Mouse (Mus musculus) intestine, embryonic 16.5 days (tissue): ENCODE results near the gene B130006D01Rik. TPM values are rescaled to one million over a fixed set of nuclear protein-coding genes. Genes with fewer than 3 reads are reported as not detected.
A peak's percentile ranks its signal among the peaks of the same experiment; 100 is the strongest.

ENCODE experiments used
- ATAC-seq: fragments of 200-750 bp; cut with Nextera tagmentation; 2 replicates; pipeline ENCODE4 v1.8.0; 2017; ENCODE audit warnings: moderate TSS enrichment, moderate library complexity
- H3K27ac ChIP-seq: fragments of 300-500 bp; sonication (generic); 2 replicates; pipeline ENCODE4 v1.5.1; 2014; ENCODE audit warnings: mild to moderate bottlenecking, low read length
- H3K27me3 ChIP-seq: fragments of 300-500 bp; sonication (generic); replicated peaks from 2 replicates; pipeline ENCODE4 v1.6.1; 2014; ENCODE audit warnings: low read length, control low read depth, mixed read lengths; ENCODE audit not compliant: control insufficient read depth, insufficient read depth
- H3K36me3 ChIP-seq: fragments of 300-500 bp; sonication (generic); 2 replicates; pipeline ENCODE4 v1.6.1; 2014; ENCODE audit warnings: low read length, control low read depth; ENCODE audit not compliant: control insufficient read depth, insufficient read depth
- H3K4me1 ChIP-seq: fragments of 300-500 bp; sonication (generic); 2 replicates; pipeline ENCODE4 v1.6.1; 2014; ENCODE audit warnings: low read length, control low read depth, mixed read lengths; ENCODE audit not compliant: control insufficient read depth, insufficient read depth
- H3K4me2 ChIP-seq: fragments of 300-500 bp; sonication (generic); 2 replicates; pipeline ENCODE4 v1.6.1; 2014; ENCODE audit warnings: low read depth, low read length, control low read depth
- H3K4me3 ChIP-seq: fragments of 300-500 bp; sonication (generic); 2 replicates; pipeline ENCODE4 v1.5.1; 2014; ENCODE audit warnings: mild to moderate bottlenecking, low read length
- H3K9ac ChIP-seq: fragments of 300-500 bp; sonication (generic); 2 replicates; pipeline ENCODE4 v1.6.1; 2014; ENCODE audit warnings: low read depth, low read length
- H3K9me3 ChIP-seq: fragments of 300-500 bp; sonication (generic); 2 replicates; pipeline ENCODE4 v1.6.1; 2016; ENCODE audit warnings: low read length, control low read depth; ENCODE audit not compliant: control insufficient read depth
- WGBS: fragments of 180-500 bp; shearing (Covaris S2); extraction: QIAGEN DNeasy Blood & Tissue Kit; methylation state at CpG from one replicate; pipeline ENCODE4 v1.1.7; 2014; 5-methylcytosine and 5-hydroxymethylcytosine counted together
- polyA plus RNA-seq: library from polyadenylated mRNA; unstranded; fragments of >200 nt; fragmentation: Nextera tagmentation; extraction: Ambion mirVana; gene quantifications from 2 replicates; pipeline ENCODE4 v1.2.1, GENCODE M21; 2015

B130006D01Rik gene
- polyA plus RNA-seq, 1 experiment from 2014 or later: 0.92 TPM

DNA sequence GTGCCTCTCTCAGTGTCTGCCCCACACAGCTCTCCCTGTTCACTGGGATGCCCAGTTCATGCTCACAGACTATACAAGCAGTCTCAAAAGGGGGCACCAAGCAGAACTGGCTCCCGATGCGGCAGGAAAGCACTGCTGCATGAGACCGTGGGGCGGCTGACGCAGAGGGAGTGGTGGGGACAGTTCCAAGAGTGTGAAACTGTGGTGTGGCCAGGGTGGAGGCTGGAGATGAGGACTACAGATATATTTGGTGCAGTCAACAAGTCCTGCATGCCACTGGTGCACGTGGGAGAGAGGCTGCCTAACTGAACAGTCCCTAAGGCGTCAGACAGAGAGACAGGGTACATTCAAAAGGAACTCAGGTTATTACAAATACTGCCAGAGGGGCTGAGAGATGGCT, 34.4 kb upstream of the B130006D01Rik start:
- Histone ChIP-seq H3K4me2 (no peak overlapping the region), H3K27me3 (no peaks in the 10 kb centered on the region), H3K36me3 (no peaks in the 10 kb centered on the region), H3K9me3 (no peaks in the 10 kb centered on the region), H3K9ac (0 out of 2 replicates have a peak overlapping the region, but pooled peaks have one; percentile 37), H3K27ac (0 out of 2 replicates have a peak overlapping the region, but pooled peaks have one; percentile 6), H3K4me1 (peaks cover 10% of the 10 kb centered on the region), H3K4me3 (no peak overlapping the region)
- ATAC-seq: peak; percentile 40; the same call in 1 of the 2 replicates
- 61% methylated on average over 7 of the region's 7 CpGs for WGBS

DNA sequence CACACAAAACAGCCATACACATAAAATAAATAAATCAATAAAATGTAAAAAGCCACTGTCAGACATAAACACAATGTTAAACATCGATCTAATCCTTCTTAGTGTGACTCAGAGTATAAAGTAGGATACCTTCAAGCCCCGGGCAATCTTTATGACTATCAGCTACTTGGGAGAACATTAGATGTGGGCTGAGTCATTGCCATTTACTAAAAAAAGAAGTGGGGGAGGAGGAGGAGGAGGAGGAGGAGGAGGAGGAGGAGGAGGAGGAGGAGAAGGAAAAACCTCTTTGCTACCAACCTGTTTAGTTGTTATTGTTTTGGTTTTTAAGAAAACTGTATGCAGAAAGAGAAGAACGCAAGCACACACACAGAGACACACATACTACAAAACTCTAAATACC, 33.8 kb upstream of the B130006D01Rik start:
- Histone ChIP-seq H3K9ac (no peak overlapping the region), H3K9me3 (no peaks in the 10 kb centered on the region), H3K4me2 (no peak overlapping the region), H3K27ac (no peak overlapping the region), H3K4me1 (peaks cover 10% of the 10 kb centered on the region), H3K4me3 (no peak overlapping the region), H3K27me3 (no peaks in the 10 kb centered on the region), H3K36me3 (no peaks in the 10 kb centered on the region)
- 68% methylated on average over 3 of the region's 3 CpGs for WGBS
- no peak for ATAC-seq

DNA sequence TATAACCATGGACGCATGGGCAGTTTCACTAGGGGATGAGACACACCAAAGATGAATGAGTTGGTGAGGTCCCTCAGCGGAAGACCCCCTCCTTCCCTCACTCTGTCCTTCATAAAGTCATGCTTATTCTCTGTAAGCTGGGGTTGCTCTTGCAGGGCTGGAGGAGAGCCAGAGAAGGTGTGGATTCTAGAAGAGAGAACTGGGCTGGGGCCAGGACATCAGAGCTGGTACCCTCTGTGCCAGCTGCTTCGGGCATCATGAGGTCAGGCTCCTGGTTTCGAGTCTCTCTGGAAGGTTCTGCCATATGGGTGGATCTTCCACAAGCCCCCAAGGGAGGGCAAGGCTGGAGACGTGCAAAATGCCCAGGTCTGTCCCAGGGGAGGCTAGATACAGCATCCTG, 24.8 kb upstream of the B130006D01Rik start:
- Histone ChIP-seq H3K9ac (no peak overlapping the region), H3K4me3 (no peak overlapping the region), H3K4me2 (no peak overlapping the region), H3K27ac (no peak overlapping the region), H3K36me3 (no peaks in the 10 kb centered on the region), H3K27me3 (no peaks in the 10 kb centered on the region), H3K4me1 (no peaks in the 10 kb centered on the region), H3K9me3 (no peaks in the 10 kb centered on the region)
- ATAC-seq: no peak
- 76% methylated on average over 5 of the region's 5 CpGs for WGBS

DNA sequence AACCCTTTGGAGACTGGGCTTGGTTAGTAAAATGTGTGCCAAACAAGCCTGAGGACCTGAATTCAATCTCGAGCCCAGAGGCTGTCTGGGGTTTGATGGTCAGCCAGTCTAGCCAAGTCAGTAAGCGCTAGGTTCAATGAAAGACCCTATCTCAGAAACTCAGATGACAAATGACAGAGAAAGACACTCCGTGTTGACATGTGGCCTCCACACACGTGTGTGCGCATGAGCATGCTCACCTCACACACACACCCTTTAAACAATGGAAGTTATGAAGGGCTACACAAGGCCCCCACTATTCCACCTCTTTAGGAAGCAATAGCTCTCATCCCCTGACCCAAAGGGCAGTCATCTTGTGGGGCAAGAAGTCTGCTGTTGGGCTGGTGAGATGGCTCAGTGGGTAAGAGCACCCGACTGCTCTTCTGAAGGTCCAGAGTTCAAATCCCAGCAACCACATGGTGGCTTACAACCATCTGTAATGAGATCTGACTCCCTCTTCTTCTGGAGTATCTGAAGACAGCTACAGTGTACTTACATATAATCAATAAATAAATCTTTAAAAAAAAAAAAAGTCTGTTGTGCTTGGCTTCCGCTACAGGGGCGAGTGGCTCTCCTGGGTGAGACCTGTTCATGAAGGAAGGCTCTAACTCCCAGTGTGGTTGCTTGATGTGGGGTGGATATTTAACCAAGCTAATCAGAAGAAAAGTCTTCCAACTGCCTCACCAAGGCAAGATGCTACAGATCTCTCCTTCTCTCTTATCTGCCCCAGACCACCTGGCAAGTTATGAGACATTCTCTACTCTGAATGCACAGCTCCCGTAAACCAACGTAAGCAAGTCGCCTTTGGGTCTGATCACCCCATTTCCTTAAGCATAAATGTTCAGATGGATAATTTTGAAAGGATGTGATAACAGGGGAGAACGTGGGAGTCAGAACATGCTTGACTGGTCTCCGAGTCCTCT, 22.3 kb upstream of the B130006D01Rik start:
- H3K4me3 ChIP-seq: no peak overlapping the region
- no peak for ATAC-seq
- 88% methylated on average over 13 of the region's 13 CpGs for WGBS

DNA sequence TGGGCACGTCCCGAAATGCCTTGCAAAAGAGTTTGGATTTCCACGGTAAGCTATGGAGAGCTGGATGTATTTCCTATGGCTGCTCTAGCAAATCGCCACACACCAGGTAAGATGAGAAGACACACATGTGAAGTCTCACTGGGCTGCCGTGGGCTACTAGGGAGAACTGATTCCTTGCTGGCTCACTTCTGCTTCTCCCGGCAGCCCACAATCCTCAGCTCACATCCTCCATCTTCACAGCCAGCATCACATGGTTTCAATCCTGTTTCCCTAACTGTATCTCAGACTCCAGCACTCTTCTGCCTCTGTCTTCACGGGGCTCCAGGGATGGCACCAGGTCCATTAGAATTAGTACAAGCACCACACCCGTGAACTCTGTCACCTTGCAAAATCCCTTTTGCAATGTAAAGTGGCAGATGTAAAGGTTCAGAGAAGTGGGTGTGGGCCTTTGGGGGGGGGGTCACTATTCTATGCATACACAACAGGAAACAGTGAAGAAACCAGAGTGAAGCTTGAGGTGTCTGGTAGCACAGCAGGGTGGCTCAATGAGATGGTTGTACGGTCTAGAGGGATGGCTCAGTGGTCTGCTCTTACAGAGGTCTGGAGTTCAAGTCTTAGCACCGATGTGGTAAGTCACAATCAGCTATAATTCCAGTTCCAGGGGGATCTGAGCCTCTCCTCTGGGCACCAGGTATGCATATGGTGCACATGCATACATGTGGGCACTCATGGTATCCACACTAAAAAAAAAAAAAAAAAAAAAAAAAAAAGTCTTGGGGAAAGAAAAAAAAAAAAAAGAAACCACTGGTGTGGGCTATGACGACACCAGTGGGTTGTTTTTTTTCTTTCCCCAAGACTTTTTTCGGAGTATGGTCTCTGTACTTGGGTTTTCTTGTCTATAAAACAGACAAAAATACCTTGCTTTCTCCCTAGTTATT, 19.1 kb upstream of the B130006D01Rik start:
- no peak for ATAC-seq
- no peaks in the 10 kb centered on the region for H3K27me3 ChIP-seq
- no peak overlapping the region for H3K4me2 ChIP-seq
- no peaks in the 10 kb centered on the region for H3K4me1 ChIP-seq
- H3K9me3 ChIP-seq: no peaks in the 10 kb centered on the region
- H3K4me3 ChIP-seq: no peak overlapping the region
- H3K36me3 ChIP-seq: no peaks in the 10 kb centered on the region
- H3K9ac ChIP-seq: no peak overlapping the region
- no peak overlapping the region for H3K27ac ChIP-seq
- WGBS: 87% methylated on average over 12 of the region's 12 CpGs

More for the DNA sequence above, 22.3 kb upstream of the B130006D01Rik start:
- no peak overlapping the region for H3K4me2 ChIP-seq
- no peak overlapping the region for H3K9ac ChIP-seq
- H3K36me3 ChIP-seq: no peaks in the 10 kb centered on the region
- H3K9me3 ChIP-seq: no peaks in the 10 kb centered on the region
- no peaks in the 10 kb centered on the region for H3K27me3 ChIP-seq
- no peaks in the 10 kb centered on the region for H3K4me1 ChIP-seq
- H3K27ac ChIP-seq: no peak overlapping the region

DNA sequence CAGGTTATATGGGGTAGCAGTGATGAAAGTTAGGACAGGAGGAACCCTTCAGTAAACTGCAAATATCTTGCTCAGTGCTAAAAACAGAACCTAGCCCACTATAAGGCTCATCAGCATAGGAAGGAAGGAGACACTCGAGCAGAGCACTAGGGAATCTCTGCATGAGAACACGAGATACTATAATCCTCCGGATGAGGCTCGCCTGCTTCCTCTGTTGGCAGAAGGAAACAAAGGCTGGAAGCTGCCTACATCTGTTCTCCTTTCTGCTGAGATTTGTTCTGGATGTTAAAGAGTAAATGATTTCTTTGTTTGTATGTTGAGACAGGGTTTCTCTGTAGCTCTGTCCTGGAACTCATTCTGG, 18.4 kb upstream of the B130006D01Rik start:
- WGBS: 70% methylated on average over 4 of the region's 4 CpGs

DNA sequence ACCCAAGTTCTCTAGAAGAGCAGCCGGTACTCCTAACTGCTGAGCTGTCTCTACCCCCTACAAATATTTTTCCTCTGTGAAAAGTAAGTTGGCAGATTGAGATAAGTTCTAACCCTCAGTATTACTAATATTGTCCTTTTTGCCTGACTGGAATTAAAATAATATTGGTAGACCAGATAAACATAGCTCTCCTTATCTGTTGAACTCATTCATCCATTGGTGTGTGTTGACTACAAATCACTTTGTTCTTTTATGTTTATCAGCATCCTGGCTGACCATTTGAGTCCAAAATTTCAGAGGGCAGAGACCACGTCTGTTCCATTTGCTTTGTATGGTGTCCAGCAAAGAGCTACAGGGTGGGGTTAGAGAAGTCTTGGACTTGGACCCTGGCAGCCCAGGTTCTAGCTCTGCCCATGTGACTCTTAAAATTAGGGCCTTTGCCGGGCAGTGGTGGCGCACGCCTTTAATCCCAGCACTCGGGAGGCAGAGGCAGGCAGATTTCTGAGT, 13.8 kb upstream of the B130006D01Rik start:
- Histone ChIP-seq H3K36me3 (no peaks in the 10 kb centered on the region), H3K9me3 (no peaks in the 10 kb centered on the region), H3K9ac (no peak overlapping the region), H3K27ac (no peak overlapping the region), H3K4me2 (no peak overlapping the region), H3K4me3 (no peak overlapping the region), H3K27me3 (no peaks in the 10 kb centered on the region), H3K4me1 (peaks cover 13% of the 10 kb centered on the region)
- no peak for ATAC-seq
- WGBS: 89% methylated on average over 6 of the region's 6 CpGs

More for the DNA sequence above, 18.4 kb upstream of the B130006D01Rik start:
- H3K4me3 ChIP-seq: no peak overlapping the region
- no peak for ATAC-seq
- H3K4me1 ChIP-seq: no peaks in the 10 kb centered on the region
- no peaks in the 10 kb centered on the region for H3K9me3 ChIP-seq
- H3K27me3 ChIP-seq: no peaks in the 10 kb centered on the region
- H3K27ac ChIP-seq: no peak overlapping the region; the same call in 1 of the 2 replicates
- no peak overlapping the region for H3K4me2 ChIP-seq
- no peaks in the 10 kb centered on the region for H3K36me3 ChIP-seq
- H3K9ac ChIP-seq: no peak overlapping the region

DNA sequence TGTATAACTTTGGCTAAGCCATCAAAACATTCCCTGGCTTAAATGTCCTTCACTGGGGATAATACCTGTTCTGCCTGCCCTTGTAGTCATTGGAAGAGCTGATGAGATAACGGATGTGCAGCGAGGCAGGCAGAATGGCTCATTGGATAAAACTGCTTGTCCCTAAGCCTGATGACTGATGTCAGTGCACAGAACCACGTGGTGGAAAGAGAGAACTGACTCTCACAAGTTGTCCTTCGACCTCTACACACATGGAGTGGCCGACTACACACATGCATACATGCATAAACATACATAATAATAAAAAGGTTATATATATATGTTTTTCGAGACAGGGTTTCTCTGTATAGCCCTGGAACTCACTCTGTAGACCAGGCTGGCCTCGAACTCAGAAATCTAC, 12.9 kb upstream of the B130006D01Rik start:
- no peaks in the 10 kb centered on the region for H3K36me3 ChIP-seq
- H3K4me3 ChIP-seq: no peak overlapping the region
- no peak for ATAC-seq
- no peak overlapping the region for H3K9ac ChIP-seq
- no peak overlapping the region for H3K27ac ChIP-seq
- WGBS: 83% methylated on average over 7 of the region's 7 CpGs
- H3K9me3 ChIP-seq: no peaks in the 10 kb centered on the region
- no peak overlapping the region for H3K4me2 ChIP-seq
- peaks cover 19% of the 10 kb centered on the region for H3K4me1 ChIP-seq
- no peaks in the 10 kb centered on the region for H3K27me3 ChIP-seq

DNA sequence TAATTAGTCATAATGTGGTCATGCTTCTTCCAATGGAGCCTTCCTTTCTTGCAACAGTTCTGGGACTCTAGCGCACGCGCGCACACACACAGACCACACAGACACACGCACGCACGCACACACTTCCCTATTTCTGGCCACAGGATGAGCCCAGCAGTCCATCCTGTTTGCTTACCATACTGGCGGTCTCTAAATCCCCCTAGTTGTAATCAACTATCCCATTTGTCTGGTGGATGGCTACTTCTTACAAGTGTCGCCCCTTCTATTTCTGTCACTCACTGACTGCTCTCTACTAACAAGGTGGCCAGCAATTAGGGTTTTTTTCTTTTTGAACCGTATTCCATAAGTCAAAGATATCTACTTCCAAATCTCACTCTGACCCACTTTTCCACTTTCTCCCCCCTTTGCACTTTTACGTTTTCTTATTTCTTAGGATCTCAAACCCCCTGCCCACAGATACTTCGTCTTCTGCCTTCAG, 11.3 kb upstream of the B130006D01Rik start:
- 17% methylated on average over 12 of the region's 12 CpGs for WGBS
- Histone ChIP-seq H3K4me2 (peak overlapping the region; percentile 94), H3K27me3 (no peaks in the 10 kb centered on the region), H3K9ac (peak overlapping the region; percentile 96; the same call in 1 of the 2 replicates), H3K27ac (peak overlapping the region; percentile 98), H3K36me3 (no peaks in the 10 kb centered on the region), H3K4me1 (peaks cover 27% of the 10 kb centered on the region), H3K9me3 (no peaks in the 10 kb centered on the region), H3K4me3 (peak overlapping the region; percentile 96)
- peak; percentile 54 for ATAC-seq
